Mouse (Mus musculus) heart, embryonic 14.5 days (tissue): ENCODE data around the gene Tgif1. TPM values are rescaled to one million over a fixed set of nuclear protein-coding genes. Genes with fewer than 3 reads are reported as not detected.
A peak's percentile ranks its signal among the peaks of the same experiment; 100 is the strongest.

Experiments used
- ATAC-seq: fragments of 200-750 bp; cut with Nextera tagmentation; 2 replicates; pipeline ENCODE4 v1.8.0; 2017; ENCODE audit warnings: low read depth, moderate TSS enrichment; ENCODE audit not compliant: insufficient number of reproducible peaks, insufficient read depth, low FRiP score
- H3K27ac ChIP-seq, 2 experiments: fragments of 200-500 bp in 1 of 2; fragments of 300-500 bp in 1 of 2; sonication (generic) in 1 of 2; replicated peaks in 1 of 2; 2 replicates each; pipeline ENCODE4 v1.5.1; 2012 to 2014; ENCODE audit warnings: low read depth in 2 of 2, low read length in 2 of 2, control low read depth in 1 of 2, mild to moderate bottlenecking in 1 of 2, mixed read lengths in 1 of 2; ENCODE audit not compliant: control insufficient read depth in 1 of 2, insufficient read depth in 1 of 2
- H3K27me3 ChIP-seq: fragments of 300-500 bp; sonication (generic); 2 replicates; pipeline ENCODE4 v1.6.1; 2014; ENCODE audit warnings: mild to moderate bottlenecking, low read length, control low read depth; ENCODE audit not compliant: control insufficient read depth, insufficient read depth
- H3K36me3 ChIP-seq: fragments of 300-500 bp; sonication (generic); 2 replicates; pipeline ENCODE4 v1.6.1; 2014; ENCODE audit warnings: mild to moderate bottlenecking, control low read depth, low read length, mixed read lengths; ENCODE audit not compliant: control insufficient read depth, insufficient read depth
- H3K4me1 ChIP-seq, 2 experiments: fragments of 200-500 bp in 1 of 2; fragments of 300-500 bp in 1 of 2; sonication (generic) in 1 of 2; 2 replicates each; pipeline ENCODE4 v1.6.1; 2012 to 2014; ENCODE audit warnings: low read length in 2 of 2, control low read depth in 1 of 2, mixed read lengths in 1 of 2; ENCODE audit not compliant: control insufficient read depth in 2 of 2, insufficient read depth in 2 of 2
- H3K4me2 ChIP-seq: fragments of 300-500 bp; sonication (generic); 2 replicates; pipeline ENCODE4 v1.6.1; 2014; ENCODE audit warnings: mild to moderate bottlenecking, low read length
- H3K4me3 ChIP-seq, 2 experiments: fragments of 200-500 bp in 1 of 2; fragments of 300-500 bp in 1 of 2; sonication (generic) in 1 of 2; 2 replicates each; pipeline ENCODE4 v1.5.1; 2012 to 2014; ENCODE audit warnings: low read length in 2 of 2, mild to moderate bottlenecking in 2 of 2, control low read depth in 1 of 2, low read depth in 1 of 2, moderate library complexity in 1 of 2; ENCODE audit not compliant: control insufficient read depth in 1 of 2, insufficient read depth in 1 of 2
- H3K9ac ChIP-seq: fragments of 300-500 bp; sonication (generic); 2 replicates; pipeline ENCODE4 v1.6.1; 2014; ENCODE audit warnings: mild to moderate bottlenecking, low read length
- H3K9me3 ChIP-seq: fragments of 300-500 bp; sonication (generic); 2 replicates; pipeline ENCODE4 v1.6.1; 2016; ENCODE audit warnings: low read length, control low read depth; ENCODE audit not compliant: control insufficient read depth
- WGBS: fragments of 180-500 bp; shearing (Covaris S2); extraction: QIAGEN DNeasy Blood & Tissue Kit; methylation state at CpG from one replicate; pipeline ENCODE4 v1.1.7; 2014; 5-methylcytosine and 5-hydroxymethylcytosine counted together
- polyA plus RNA-seq: library from polyadenylated mRNA; unstranded; fragments of >200 nt; fragmentation: Nextera tagmentation; extraction: Ambion mirVana; gene quantifications from 2 replicates; pipeline ENCODE4 v1.2.1, GENCODE M21; 2014

Gene Tgif1
- polyA plus RNA-seq, 1 experiment from 2014 or later = 17.7 TPM

DNA sequence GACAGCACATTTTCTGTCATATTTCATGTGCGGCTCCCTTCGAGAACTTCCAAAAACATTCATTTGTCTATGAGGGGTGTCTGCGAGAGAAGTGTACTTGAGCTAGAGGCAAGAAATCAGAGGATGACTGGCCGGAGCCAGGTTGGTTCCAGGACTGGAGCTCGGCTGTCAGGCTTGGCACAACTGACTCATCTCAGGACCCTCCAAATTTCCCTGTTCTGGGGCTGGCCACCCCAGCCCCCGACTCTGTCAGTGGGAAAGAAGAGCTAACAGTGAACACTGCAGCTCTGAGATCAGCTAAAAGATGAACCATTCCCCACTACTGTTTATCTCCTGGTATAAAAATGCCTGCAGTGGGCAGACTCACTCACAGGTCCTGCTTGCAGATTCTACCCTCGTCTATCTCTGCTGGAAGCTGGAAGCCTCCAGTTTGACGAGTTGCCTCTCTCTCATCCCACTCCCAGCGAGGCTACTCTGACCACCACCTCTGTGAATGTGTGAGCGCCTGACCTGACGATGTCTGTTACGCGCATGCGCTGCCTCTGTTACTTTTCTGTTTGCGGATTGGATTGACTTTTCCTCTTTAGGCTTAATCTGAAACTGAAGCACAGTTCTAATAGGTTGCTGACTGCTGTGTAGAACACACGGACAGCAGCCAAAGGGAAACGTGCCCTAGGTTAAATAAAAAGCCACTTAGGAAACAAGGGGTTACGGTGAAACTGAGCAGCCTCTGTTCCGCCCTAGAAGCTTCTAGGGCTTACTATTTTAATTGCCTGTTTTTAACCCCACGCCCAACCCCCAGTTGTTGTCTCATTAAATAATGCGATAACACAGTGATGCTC is 19.8 kb upstream of the Tgif1 start:
- peak overlapping the region; percentile 43; the same call in 1 of the 2 replicates for H3K9ac ChIP-seq
- no peak for ATAC-seq
- no peaks in the 10 kb centered on the region for H3K36me3 ChIP-seq
- no peaks in the 10 kb centered on the region for H3K27me3 ChIP-seq
- peak overlapping the region; percentile 3 to 23 for H3K4me3 ChIP-seq
- peaks cover 2 to 9% of the 10 kb centered on the region in 2 experiments; a peak in 2 of 4 replicates for H3K4me1 ChIP-seq
- whole genome bisulfite sequencing = 28% methylated on average over 21 of the region's 21 CpGs
- H3K4me2 ChIP-seq = peak overlapping the region; percentile 66
- no peak overlapping the region for H3K27ac ChIP-seq
- H3K9me3 ChIP-seq = no peaks in the 10 kb centered on the region

DNA sequence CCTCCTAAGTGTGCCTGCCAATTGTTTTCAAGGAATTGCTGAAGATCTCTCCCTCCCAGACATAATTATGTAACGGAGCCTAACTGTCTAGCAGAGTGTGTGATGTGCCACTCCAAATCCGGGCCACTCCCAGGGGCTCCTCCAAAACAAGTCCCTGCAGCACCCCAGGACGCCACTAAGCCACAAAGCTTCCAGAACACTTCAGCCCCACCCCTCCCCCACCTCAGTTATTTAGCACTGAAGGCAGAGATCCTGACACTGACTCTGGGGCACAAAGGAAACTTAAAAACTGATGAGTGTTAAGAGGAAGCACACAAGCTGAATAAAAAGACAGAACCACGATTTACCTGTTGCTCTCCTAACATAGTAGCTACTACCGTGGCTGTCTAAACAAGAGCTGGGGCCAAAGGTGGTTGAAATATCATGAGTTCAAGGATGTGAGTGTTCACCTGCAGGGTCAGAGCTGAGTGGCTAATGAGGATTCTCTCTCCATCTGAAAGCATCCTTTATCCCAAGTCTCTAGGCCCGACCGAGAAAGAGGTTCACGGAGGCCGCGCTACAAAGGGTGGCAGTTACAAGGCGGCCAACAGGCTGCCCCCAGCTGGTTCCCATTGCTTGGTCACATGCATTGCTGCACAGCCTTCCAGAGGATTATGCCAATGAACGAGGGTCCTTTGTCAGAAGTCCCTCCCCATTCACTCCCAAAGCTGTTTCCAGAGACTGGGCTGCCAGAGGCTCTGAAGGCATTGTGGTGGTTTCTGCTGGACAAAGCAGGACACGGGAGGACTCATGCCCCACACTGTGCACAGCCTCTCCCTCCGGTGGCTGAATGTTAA is 19.0 kb upstream of the Tgif1 start:
- Histone ChIP-seq H3K27me3 (no peaks in the 10 kb centered on the region), H3K27ac (no peak overlapping the region), H3K4me3 (no peak overlapping the region), H3K9me3 (no peaks in the 10 kb centered on the region), H3K4me2 (peak overlapping the region; percentile 66), H3K36me3 (no peaks in the 10 kb centered on the region), H3K4me1 (peaks cover 2 to 9% of the 10 kb centered on the region in 2 experiments; a peak in 2 of 4 replicates), H3K9ac (no peak overlapping the region)
- WGBS = 29% methylated on average over 14 of the region's 14 CpGs
- ATAC-seq = no peak

DNA sequence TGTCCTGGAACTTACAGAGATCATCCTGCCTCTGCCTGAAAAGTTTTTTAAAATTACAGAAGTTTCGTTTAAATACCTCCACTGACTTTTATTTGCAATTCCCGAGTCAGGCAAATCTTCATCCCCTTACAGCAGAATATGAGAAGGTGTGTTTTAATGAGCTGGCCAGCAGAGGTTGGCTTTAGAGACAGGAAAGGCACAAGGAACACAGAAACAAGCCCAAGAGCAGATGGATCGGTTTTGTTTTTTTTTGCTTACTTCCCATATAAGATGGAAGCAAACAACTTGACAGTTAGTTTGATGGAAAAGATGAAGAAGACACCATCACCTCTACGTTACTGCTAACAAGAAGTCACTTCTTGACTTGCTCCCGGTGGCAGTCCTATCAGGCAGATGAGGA is 18.3 kb upstream of the Tgif1 start:
- H3K4me3 ChIP-seq = no peak overlapping the region
- ATAC-seq = no peak
- no peak overlapping the region for H3K4me2 ChIP-seq
- H3K27ac ChIP-seq = no peak overlapping the region
- H3K9me3 ChIP-seq = no peaks in the 10 kb centered on the region
- H3K4me1 ChIP-seq = peaks cover 2 to 9% of the 10 kb centered on the region in 2 experiments; a peak in 2 of 4 replicates
- no peak overlapping the region for H3K9ac ChIP-seq
- no peaks in the 10 kb centered on the region for H3K27me3 ChIP-seq
- WGBS = 66% methylated on average over 5 of the region's 5 CpGs
- no peaks in the 10 kb centered on the region for H3K36me3 ChIP-seq

DNA sequence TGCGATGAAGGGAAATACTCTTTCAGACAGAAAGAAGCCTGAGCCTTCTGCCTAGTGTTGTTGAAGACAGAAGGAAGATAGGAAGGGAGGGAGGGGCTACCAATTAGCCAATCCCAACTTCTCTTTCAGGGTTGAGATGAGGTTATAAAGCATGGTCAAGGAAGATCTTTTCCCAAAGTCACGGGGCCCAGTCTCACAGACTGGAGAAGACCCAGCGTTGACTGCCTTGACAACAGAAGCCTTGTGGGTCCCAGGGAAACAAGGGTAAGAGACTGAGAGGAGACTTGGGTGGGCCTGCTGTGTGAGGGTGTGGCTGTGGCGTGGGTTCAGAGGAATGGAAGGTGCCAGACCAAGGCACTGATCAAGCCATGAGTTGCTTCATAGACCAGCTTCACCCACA is 17.2 kb upstream of the Tgif1 start:
- no peak overlapping the region for H3K4me3 ChIP-seq
- no peak overlapping the region for H3K4me2 ChIP-seq
- H3K36me3 ChIP-seq = no peaks in the 10 kb centered on the region
- no peak for ATAC-seq
- no peak overlapping the region for H3K27ac ChIP-seq
- no peaks in the 10 kb centered on the region for H3K27me3 ChIP-seq
- H3K9me3 ChIP-seq = no peaks in the 10 kb centered on the region
- WGBS = 82% methylated on average over 4 of the region's 4 CpGs
- H3K4me1 ChIP-seq = peaks cover 2 to 9% of the 10 kb centered on the region in 2 experiments; a peak in 2 of 4 replicates
- H3K9ac ChIP-seq = no peak overlapping the region

DNA sequence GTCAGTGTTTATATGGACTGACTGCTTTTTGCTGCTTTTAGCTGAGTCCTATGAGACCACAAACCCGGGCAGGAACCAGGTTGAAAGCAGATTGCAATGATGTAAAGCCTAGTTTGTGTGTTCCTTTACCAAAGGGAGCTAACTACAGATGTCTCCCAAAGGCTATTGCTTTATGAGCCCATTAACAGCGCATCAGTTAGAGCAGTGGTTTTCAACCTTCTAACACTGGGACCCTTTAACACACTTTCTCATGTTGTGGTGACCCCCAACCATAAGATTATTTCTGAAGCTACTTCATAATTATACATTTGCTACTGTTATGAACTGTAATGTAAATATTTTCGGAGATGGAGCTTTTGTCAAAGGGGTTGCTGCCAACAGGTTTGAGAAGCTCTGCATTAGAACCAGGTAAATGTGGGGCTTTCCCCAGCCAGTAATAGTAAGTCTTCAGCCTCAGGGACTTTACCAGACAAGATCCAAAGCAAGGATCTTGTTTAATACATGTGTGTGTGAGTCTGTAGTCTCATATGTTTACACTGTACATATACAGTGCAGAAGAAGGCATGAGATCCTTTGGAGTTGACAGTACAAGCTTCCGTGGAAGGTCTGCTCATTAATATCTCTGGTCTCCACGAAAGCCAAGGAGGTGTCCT is 15.4 kb upstream of the Tgif1 start:
- no peak for ATAC-seq
- H3K4me3 ChIP-seq = no peak overlapping the region
- 83% methylated on average over 5 of the region's 5 CpGs for WGBS

DNA sequence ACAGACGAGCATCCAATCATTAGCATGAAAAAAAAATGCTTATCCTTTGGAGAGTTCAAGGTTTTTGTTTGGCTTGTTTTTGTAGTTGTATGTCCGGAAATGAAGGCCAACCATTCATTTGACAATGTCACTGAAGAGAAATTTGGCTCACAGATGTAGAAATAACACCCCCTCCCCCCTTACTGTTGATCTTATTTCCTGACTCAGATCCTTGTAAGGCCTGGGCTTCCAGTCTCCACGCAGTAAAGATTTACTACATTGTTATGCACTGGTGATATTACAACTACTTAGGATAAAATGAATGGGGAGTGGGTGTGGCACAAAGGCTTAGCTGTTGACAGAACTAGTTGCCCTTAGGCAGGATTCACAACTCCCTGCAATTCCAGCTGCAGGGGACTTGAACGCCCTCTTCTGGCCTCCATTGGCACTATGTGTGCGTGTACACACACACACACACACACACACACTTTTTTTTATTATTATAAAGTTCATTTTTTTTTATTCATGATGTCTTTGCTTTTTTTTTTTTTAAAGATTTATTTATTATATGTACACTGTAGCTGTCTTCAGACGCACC is 13.3 kb upstream of the Tgif1 start:
- ATAC-seq = no peak
- no peaks in the 10 kb centered on the region for H3K27me3 ChIP-seq
- no peak overlapping the region for H3K9ac ChIP-seq
- no peak overlapping the region for H3K27ac ChIP-seq
- no peaks in the 10 kb centered on the region for H3K36me3 ChIP-seq
- no peaks in the 10 kb centered on the region for H3K4me1 ChIP-seq
- no peaks in the 10 kb centered on the region for H3K9me3 ChIP-seq
- H3K4me2 ChIP-seq = no peak overlapping the region
- 80% methylated on average over 6 of the region's 6 CpGs for WGBS
- H3K4me3 ChIP-seq = no peak overlapping the region

More for the DNA sequence above, 15.4 kb upstream of the Tgif1 start:
- Histone ChIP-seq H3K27ac (no peak overlapping the region), H3K4me1 (peaks cover 2 to 9% of the 10 kb centered on the region in 2 experiments; a peak in 2 of 4 replicates), H3K9ac (no peak overlapping the region), H3K9me3 (no peaks in the 10 kb centered on the region), H3K4me2 (no peak overlapping the region), H3K36me3 (no peaks in the 10 kb centered on the region), H3K27me3 (no peaks in the 10 kb centered on the region)

DNA sequence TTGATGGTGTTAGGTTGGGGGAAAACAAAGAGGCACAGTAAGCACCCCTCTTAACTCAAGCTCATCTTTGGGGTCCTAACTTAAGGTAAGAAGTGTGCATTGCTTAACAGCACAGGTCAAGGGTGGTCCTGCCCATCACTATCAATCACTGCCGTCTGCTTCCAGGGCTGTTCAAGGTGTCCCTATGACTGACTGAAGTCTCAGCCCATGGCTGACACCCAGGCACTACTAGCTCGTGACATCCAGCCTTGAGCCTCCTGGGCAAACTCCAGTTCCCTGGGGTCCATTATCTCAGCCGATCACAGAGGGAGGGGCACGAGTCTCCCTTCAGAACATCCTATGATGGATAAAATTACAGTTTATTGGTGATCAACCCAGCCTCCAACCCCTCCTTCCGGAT is 12.7 kb upstream of the Tgif1 start:
- Histone ChIP-seq H3K27ac (no peak overlapping the region), H3K4me2 (no peak overlapping the region), H3K36me3 (no peaks in the 10 kb centered on the region), H3K4me3 (no peak overlapping the region), H3K9me3 (no peaks in the 10 kb centered on the region), H3K9ac (no peak overlapping the region), H3K4me1 (no peaks in the 10 kb centered on the region), H3K27me3 (no peaks in the 10 kb centered on the region)
- 77% methylated on average over 5 of the region's 5 CpGs for WGBS
- no peak for ATAC-seq
